Mouse (Mus musculus) ES-Bruce4 (cell line): ENCODE data around the gene Krtap5-4. TPM values are rescaled to one million over a fixed set of nuclear protein-coding genes. Genes with fewer than 3 reads are reported as not detected.

Experiments
- H3K27ac ChIP-seq: 2 replicates; pipeline ENCODE4 v1.5.1; 2012; ENCODE audit warnings: low read length, inconsistent platforms; ENCODE audit not compliant: insufficient read depth
- H3K27me3 ChIP-seq: 2 replicates; pipeline ENCODE4 v1.6.1; 2012; ENCODE audit warnings: mild to moderate bottlenecking, low read length, inconsistent platforms; ENCODE audit not compliant: control insufficient read depth, poor library complexity, insufficient read depth, severe bottlenecking
- H3K36me3 ChIP-seq: 2 replicates; pipeline ENCODE4 v1.6.1; 2012; ENCODE audit warnings: inconsistent platforms, mild to moderate bottlenecking, low read length, moderate library complexity; ENCODE audit not compliant: control insufficient read depth, poor library complexity, insufficient read depth, severe bottlenecking
- H3K4me1 ChIP-seq: one replicate; pipeline ENCODE4 v1.8.1; 2011; ENCODE audit warnings: low read length; ENCODE audit not compliant: control insufficient read depth, insufficient read depth
- H3K4me3 ChIP-seq: 2 replicates; pipeline ENCODE4 v1.5.1; 2011; ENCODE audit warnings: low read depth, mild to moderate bottlenecking, low read length
- H3K9ac ChIP-seq: 2 replicates; pipeline ENCODE4 v1.6.1; 2012; ENCODE audit warnings: low read depth, mild to moderate bottlenecking, inconsistent platforms; ENCODE audit not compliant: poor library complexity, severe bottlenecking
- H3K9me3 ChIP-seq: replicated peaks from 2 replicates; pipeline ENCODE4 v1.6.1; 2012; ENCODE audit warnings: mild to moderate bottlenecking, low read length, inconsistent platforms; ENCODE audit not compliant: control insufficient read depth, poor library complexity, insufficient read depth, severe bottlenecking
- CTCF ChIP-seq: IDR thresholded peaks from one replicate; pipeline ENCODE4 v1.8.1; 2011; ENCODE audit warnings: low read depth, low read length
- EP300 ChIP-seq: IDR thresholded peaks from 2 replicates; pipeline ENCODE4 v1.6.1; 2011; ENCODE audit warnings: low read depth, low read length; ENCODE audit not compliant: insufficient read depth
- POLR2A ChIP-seq: IDR thresholded peaks from one replicate; pipeline ENCODE4 v1.8.1; 2011; ENCODE audit warnings: low read length; ENCODE audit not compliant: insufficient read depth
- polyA plus RNA-seq: library from polyadenylated mRNA; stranded (reverse); fragments of >200 nt; gene quantifications from 2 replicates; pipeline ENCODE4 v1.2.4, GENCODE M21; 2011; ENCODE audit warnings: low read depth; ENCODE audit not compliant: missing spikeins, insufficient read depth, insufficient read length

Krtap5-4 gene
- polyA plus RNA-seq, 1 experiment = not detected

- no peaks in the 10 kb centered on the region for H3K9me3 ChIP-seq
- H3K27me3 ChIP-seq = no peaks in the 10 kb centered on the region
- no peak for TF ChIP-seq POLR2A
- no peak for TF ChIP-seq EP300
- TF ChIP-seq CTCF = no peak
- H3K9ac ChIP-seq = no peak overlapping the region
- no peaks in the 10 kb centered on the region for H3K4me1 ChIP-seq
- no peak overlapping the region for H3K27ac ChIP-seq
- no peak overlapping the region for H3K4me3 ChIP-seq
- H3K36me3 ChIP-seq = no peaks in the 10 kb centered on the region
Observed at GRCm38 (mm10) chr7:142349308-142349961, 46.1 kb downstream of the Krtap5-4 start.

- H3K9me3 ChIP-seq = no peaks in the 10 kb centered on the region
- no peak for TF ChIP-seq POLR2A
- TF ChIP-seq CTCF = no peak
- no peak for TF ChIP-seq EP300
Observed at GRCm38 (mm10) chr7:142351569-142351968, 48.2 kb downstream of the Krtap5-4 start.

GRCm38 (mm10) chr7:142353854-142354253 is 50.5 kb downstream of the Krtap5-4 start:
- Histone ChIP-seq H3K27ac (no peak overlapping the region), H3K9me3 (no peaks in the 10 kb centered on the region), H3K36me3 (no peaks in the 10 kb centered on the region), H3K4me3 (no peak overlapping the region), H3K27me3 (no peaks in the 10 kb centered on the region), H3K9ac (no peak overlapping the region), H3K4me1 (no peaks in the 10 kb centered on the region)
- TF ChIP-seq EP300 (no peak), POLR2A (no peak), CTCF (no peak)

More at GRCm38 (mm10) chr7:142351569-142351968, 48.2 kb downstream of the Krtap5-4 start:
- H3K27ac ChIP-seq = no peak overlapping the region
- no peaks in the 10 kb centered on the region for H3K27me3 ChIP-seq
- no peaks in the 10 kb centered on the region for H3K4me1 ChIP-seq
- no peak overlapping the region for H3K4me3 ChIP-seq
- no peak overlapping the region for H3K9ac ChIP-seq
- H3K36me3 ChIP-seq = no peaks in the 10 kb centered on the region

Other genes starting within 250 kb of the Krtap5-4 start
- 19.0 and 20.7 TPM in 2 replicates for gene Mob2, start 242.5 kb upstream of the Krtap5-4 start, polyA plus RNA-seq
- 2.0 and 2.3 TPM in 2 replicates for gene Dusp8, start 207.7 kb upstream of the Krtap5-4 start, polyA plus RNA-seq
- not detected in 2 replicates for gene Gm45618, start 182.8 kb upstream of the Krtap5-4 start, polyA plus RNA-seq
- not detected in 2 replicates for gene Gm39115, start 167.5 kb upstream of the Krtap5-4 start, polyA plus RNA-seq
- gene Gm45337, start 158.9 kb upstream of the Krtap5-4 start, polyA plus RNA-seq = not detected in 2 replicates
- not detected in 2 replicates for gene Gm29735, start 146.4 kb upstream of the Krtap5-4 start, polyA plus RNA-seq
- not detected in 2 replicates for gene Gm4553, start 137.8 kb upstream of the Krtap5-4 start, polyA plus RNA-seq
- gene Krtap5-2, start 127.5 kb upstream of the Krtap5-4 start, polyA plus RNA-seq = not detected in 2 replicates
- not detected in 2 replicates for gene Gm10153, start 113.2 kb upstream of the Krtap5-4 start, polyA plus RNA-seq
- gene Krtap5-3, start 102.2 kb upstream of the Krtap5-4 start, polyA plus RNA-seq = not detected in 2 replicates
- not detected in 2 replicates for gene Gm7579, start 91.7 kb upstream of the Krtap5-4 start, polyA plus RNA-seq
- gene Krtap5-5, start 73.6 kb upstream of the Krtap5-4 start, polyA plus RNA-seq = not detected in 2 replicates
- gene Gm40460, start 62.5 kb upstream of the Krtap5-4 start, polyA plus RNA-seq = not detected in 2 replicates
- not detected in 2 replicates for gene Gm2431, start 45.2 kb upstream of the Krtap5-4 start, polyA plus RNA-seq
- not detected in 2 replicates for gene Gm4559, start 29.2 kb upstream of the Krtap5-4 start, polyA plus RNA-seq
- not detected in 2 replicates for gene Krtap5-1, start 6.4 kb upstream of the Krtap5-4 start, polyA plus RNA-seq
- 0.90 TPM in 1 of 2 replicates, not detected in the other for gene Ifitm10, start 70.2 kb downstream of the Krtap5-4 start, polyA plus RNA-seq
- not detected in 2 replicates for gene Gm49369, start 79.1 kb downstream of the Krtap5-4 start, polyA plus RNA-seq
- gene Ctsd, start 84.5 kb downstream of the Krtap5-4 start, polyA plus RNA-seq = 248 and 256 TPM in 2 replicates
- 0.82 TPM in 1 of 2 replicates, not detected in the other for gene Syt8, start 131.3 kb downstream of the Krtap5-4 start, polyA plus RNA-seq
- gene Tnni2, start 138.3 kb downstream of the Krtap5-4 start, polyA plus RNA-seq = 2.1 and 4.8 TPM in 2 replicates
- gene Lsp1, start 157.3 kb downstream of the Krtap5-4 start, polyA plus RNA-seq = 3.7 and 6.0 TPM in 2 replicates
- 2.1 and 2.7 TPM in 2 replicates for gene Tnnt3, start 195.3 kb downstream of the Krtap5-4 start, polyA plus RNA-seq
- gene Mrpl23, start 229.1 kb downstream of the Krtap5-4 start, polyA plus RNA-seq = 15.1 and 15.2 TPM in 2 replicates